23 mouse cellular contexts compared by ENCODE assay signal in genomic region chr11:118637718-118638117, GRCm38 (mm10).
DNase-seq lines count a peak whose midpoint lies in the region; ATAC-seq lines count a peak whose summit lies in the region.
"Had no signal": no experiment of that assay in that cellular context is flagged by ENCODE, and none has a peak within 500 bp of the region (broad histone marks: within the 10 kb centered on the region; RNA-seq: fewer than 3 reads in every experiment).

No protein-coding gene starts in this region.

- no peaks in the 10 kb centered on the region for H3K27me3 ChIP-seq in forebrain, embryonic 13.5 days
- no peaks in the 10 kb centered on the region for H3K27me3 ChIP-seq in forebrain, embryonic 10.5 days (ENCODE audit: poor library complexity, severe bottlenecking)
- no peaks in the 10 kb centered on the region for H3K27me3 ChIP-seq in kidney, embryonic 14.5 days (ENCODE audit: control insufficient read depth, insufficient read depth, low read length)
- H3K27me3 ChIP-seq: embryonic facial prominence, embryonic 12.5 days; forebrain, embryonic 12.5 days; forebrain, embryonic 15.5 days had no signal

- no peaks in the 10 kb centered on the region for H3K36me3 ChIP-seq in forebrain, embryonic 13.5 days (ENCODE audit: poor library complexity, severe bottlenecking)
- no peaks in the 10 kb centered on the region for H3K36me3 ChIP-seq in forebrain, embryonic 10.5 days (replicated peaks)
- H3K36me3 ChIP-seq in kidney, embryonic 14.5 days (ENCODE audit: control insufficient read depth, insufficient read depth, low read length): no peaks in the 10 kb centered on the region
- H3K36me3 ChIP-seq: embryonic facial prominence, embryonic 10.5 days; embryonic facial prominence, embryonic 12.5 days; forebrain, embryonic 12.5 days; forebrain, embryonic 15.5 days; G1E had no signal

- WGBS in forebrain, embryonic 13.5 days: 80% methylated on average over 10 of the region's 10 CpGs
- 87% methylated on average over 10 of the region's 10 CpGs for WGBS in forebrain, embryonic 10.5 days
- 59% methylated on average over 10 of the region's 10 CpGs for WGBS in kidney, embryonic 14.5 days

- no peaks in the 10 kb centered on the region for H3K4me1 ChIP-seq in forebrain, embryonic 13.5 days
- no peaks in the 10 kb centered on the region for H3K4me1 ChIP-seq in forebrain, embryonic 10.5 days
- no peaks in the 10 kb centered on the region for H3K4me1 ChIP-seq in kidney, embryonic 14.5 days (ENCODE audit: control insufficient read depth, insufficient read depth, low read length)
- H3K4me1 ChIP-seq: embryonic facial prominence, embryonic 10.5 days; embryonic facial prominence, embryonic 12.5 days; forebrain, embryonic 12.5 days; forebrain, embryonic 15.5 days had no signal

- no peak overlapping the region for H3K4me2 ChIP-seq in forebrain, embryonic 13.5 days
- H3K4me2 ChIP-seq in kidney, embryonic 14.5 days (replicated peaks; ENCODE audit: low read depth, low read length): no peak overlapping the region
- H3K4me2 ChIP-seq: embryonic facial prominence, embryonic 12.5 days; forebrain, embryonic 12.5 days; forebrain, embryonic 15.5 days had no signal

- 0 out of 2 replicates have a peak, but pooled peaks cover 2% of the 10 kb centered on the region for H3K9me3 ChIP-seq in forebrain, embryonic 13.5 days (replicated peaks)
- H3K9me3 ChIP-seq in forebrain, embryonic 10.5 days: no peaks in the 10 kb centered on the region
- H3K9me3 ChIP-seq in kidney, embryonic 14.5 days (ENCODE audit: control insufficient read depth, low read length): no peaks in the 10 kb centered on the region
- H3K9me3 ChIP-seq: embryonic facial prominence, embryonic 10.5 days; embryonic facial prominence, embryonic 12.5 days; forebrain, embryonic 12.5 days; forebrain, embryonic 15.5 days had no signal

- no peak for ATAC-seq in forebrain, embryonic 13.5 days
- ATAC-seq in kidney, embryonic 14.5 days (ENCODE audit: low FRiP score, low TSS enrichment): no peak
- ATAC-seq: activated CD4-positive, CD25-positive, alpha-beta regulatory T cell, adult 4 months; CD4-positive, CD25-positive, alpha-beta regulatory T cell, adult 4 months; forebrain, embryonic 15.5 days; forebrain, postnatal 0 days; Patski had no signal

- no peak overlapping the region for H3K9ac ChIP-seq in forebrain, embryonic 13.5 days
- H3K9ac ChIP-seq in kidney, embryonic 14.5 days (ENCODE audit: low read depth, low read length): no peak overlapping the region
- H3K9ac ChIP-seq: embryonic facial prominence, embryonic 12.5 days; forebrain, embryonic 12.5 days; forebrain, embryonic 15.5 days; forebrain, postnatal 0 days had no signal

- DNase-seq in cerebellum, postnatal 10 days: peak; percentile 64 to 70
- DNase-seq in cerebellum, adult 18-20 months: no peak
- DNase-seq in forebrain, embryonic 10.5 days (ENCODE audit: extremely low spot score, low spot score): no peak
- peak; percentile 16 for DNase-seq in kidney, adult 18-20 months
- no peak for DNase-seq in kidney, postnatal 10 days
- DNase-seq in kidney, adult 9 months: peak; percentile 14
- DNase-seq: adrenal gland, adult 8-10 months; adrenal gland, postnatal 14 days; adrenal gland, postnatal 36 days; B cell, adult 2 months; cerebellum, adult 11-12 months; cerebellum, adult 8-10 months; forebrain, postnatal 0 days had no signal

- H3K4me3 ChIP-seq in forebrain, embryonic 13.5 days: no peak overlapping the region
- no peak overlapping the region for H3K4me3 ChIP-seq in forebrain, embryonic 10.5 days
- no peak overlapping the region for H3K4me3 ChIP-seq in kidney, embryonic 14.5 days (ENCODE audit: low read length)
- H3K4me3 ChIP-seq: embryonic facial prominence, embryonic 10.5 days; embryonic facial prominence, embryonic 12.5 days; forebrain, embryonic 12.5 days; forebrain, embryonic 15.5 days had no signal

- 0 out of 2 replicates have a peak overlapping the region, but pooled peaks have one; percentile 19 for H3K27ac ChIP-seq in forebrain, embryonic 13.5 days
- H3K27ac ChIP-seq in forebrain, embryonic 10.5 days: no peak overlapping the region
- no peak overlapping the region for H3K27ac ChIP-seq in kidney, embryonic 14.5 days (ENCODE audit: low read depth, low read length)
- H3K27ac ChIP-seq: embryonic facial prominence, embryonic 10.5 days; embryonic facial prominence, embryonic 12.5 days; forebrain, embryonic 12.5 days; forebrain, embryonic 15.5 days had no signal

Comparison
In these comparisons a context has a peak if more than half of its experiments do, and no peak if none do; other contexts are left out.
1. DNase-seq: peak in cerebellum, postnatal 10 days (2 of 2), kidney, adult 18-20 months (single experiment) and kidney, adult 9 months (single experiment); none in cerebellum, adult 18-20 months (0 of 2), forebrain, embryonic 10.5 days (single experiment) and kidney, postnatal 10 days (single experiment).